Mouse (Mus musculus): ENCODE results near the gene Pgpep1l. TPM values are rescaled to one million over a fixed set of nuclear protein-coding genes. Genes with fewer than 3 reads are reported as not detected.

Gene Pgpep1l
- total and polyA plus RNA-seq, 2 experiments from 2014 or later = not detected

DNA sequence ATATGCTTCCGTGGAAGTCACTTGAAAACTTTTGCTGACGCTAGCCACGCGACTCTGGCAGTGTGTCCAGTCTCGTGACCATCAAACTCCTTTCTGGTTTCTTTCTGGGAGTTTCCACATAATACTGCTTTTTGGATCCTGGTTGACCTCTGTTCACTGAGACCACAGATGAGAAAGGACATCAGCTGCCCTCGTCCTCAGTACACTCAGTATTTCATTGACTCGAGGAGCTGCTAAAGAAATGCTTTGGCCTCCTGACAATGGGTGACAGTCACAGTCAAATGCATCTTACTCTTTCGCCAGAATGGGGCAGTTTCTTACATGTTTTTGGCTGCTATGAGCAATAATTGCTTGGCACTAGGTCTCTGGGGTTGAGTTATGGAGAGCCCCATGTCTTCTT, 17.8 kb downstream of the Pgpep1l start:
- Histone ChIP-seq H3K4me2 (ENCODE audit: low read depth, low read length, poor library complexity, severe bottlenecking) (no peak overlapping the region), H3K9ac (replicated peaks; ENCODE audit: low read length, poor library complexity, severe bottlenecking) (no peak overlapping the region), H3K27ac (ENCODE audit: low read depth, low read length) (no peak overlapping the region), H3K4me1 (ENCODE audit: insufficient read depth, low read length) (no peaks in the 10 kb centered on the region), H3K36me3 (ENCODE audit: insufficient read depth, low read length) (no peaks in the 10 kb centered on the region), H3K9me3 (ENCODE audit: low read length) (no peaks in the 10 kb centered on the region), H3K4me3 (ENCODE audit: low read depth, low read length) (no peak overlapping the region), H3K27me3 (ENCODE audit: insufficient read depth, low read length) (no peaks in the 10 kb centered on the region)
- WGBS = 80% methylated on average over 8 of the region's 8 CpGs
- DNase-seq (ENCODE audit: low spot score) (no peak), ATAC-seq (ENCODE audit: low FRiP score) (no peak)
- no peak for TF ChIP-seq CTCF (IDR thresholded peaks at IDR 0.05)

DNA sequence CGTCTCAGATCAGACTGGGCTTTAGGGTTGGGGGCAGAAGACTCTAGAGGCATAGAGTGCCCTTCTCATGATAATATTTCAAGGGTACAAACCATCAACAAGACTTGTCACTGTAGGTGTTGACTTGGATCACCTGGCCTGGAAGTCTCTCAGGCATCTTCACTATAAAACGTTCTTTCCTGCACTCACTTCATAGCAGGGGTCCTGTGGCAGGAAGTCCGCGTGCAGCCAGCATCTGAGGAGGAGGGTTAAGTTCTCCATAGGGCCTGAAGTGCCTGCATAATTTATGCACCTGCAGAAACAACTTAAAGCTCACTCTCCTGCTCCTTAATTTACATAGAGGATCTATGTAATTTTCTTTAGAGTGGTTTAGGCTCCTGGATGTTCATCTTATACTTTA, 18.4 kb downstream of the Pgpep1l start:
- Histone ChIP-seq H3K36me3 (ENCODE audit: insufficient read depth, low read length) (no peaks in the 10 kb centered on the region), H3K4me1 (ENCODE audit: insufficient read depth, low read length) (no peaks in the 10 kb centered on the region), H3K27me3 (ENCODE audit: insufficient read depth, low read length) (no peaks in the 10 kb centered on the region), H3K4me3 (ENCODE audit: low read depth, low read length) (no peak overlapping the region), H3K9ac (replicated peaks; ENCODE audit: low read length, poor library complexity, severe bottlenecking) (no peak overlapping the region), H3K9me3 (ENCODE audit: low read length) (no peaks in the 10 kb centered on the region), H3K4me2 (ENCODE audit: low read depth, low read length, poor library complexity, severe bottlenecking) (no peak overlapping the region), H3K27ac (ENCODE audit: low read depth, low read length) (no peak overlapping the region)
- WGBS = 48% methylated on average over 4 of the region's 4 CpGs
- ATAC-seq (ENCODE audit: low FRiP score) (no peak), DNase-seq (ENCODE audit: low spot score) (no peak)
- TF ChIP-seq CTCF (IDR thresholded peaks at IDR 0.05) = no peak

DNA sequence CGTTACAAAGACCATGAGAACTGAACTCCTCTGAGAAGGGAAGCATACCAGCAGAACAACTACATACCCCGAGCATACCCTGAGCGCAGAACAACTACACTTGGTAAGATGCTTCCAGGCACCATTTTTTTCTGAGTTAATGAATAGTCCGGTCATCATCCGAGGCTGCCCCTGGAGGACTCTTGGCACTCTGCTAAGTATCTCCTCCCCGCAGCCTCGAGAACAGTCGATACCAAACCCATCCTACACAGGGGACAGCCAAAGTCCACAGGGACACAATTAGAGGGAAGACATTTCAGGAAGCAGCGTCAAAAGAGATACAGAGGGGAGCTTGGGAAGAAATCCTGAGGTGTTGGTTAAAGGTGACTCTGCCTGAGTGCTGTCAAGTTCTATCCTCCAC, 22.8 kb downstream of the Pgpep1l start:
- Histone ChIP-seq H3K4me3 (ENCODE audit: low read depth, low read length) (no peak overlapping the region), H3K9me3 (ENCODE audit: low read length) (no peaks in the 10 kb centered on the region), H3K27me3 (ENCODE audit: insufficient read depth, low read length) (no peaks in the 10 kb centered on the region), H3K4me2 (ENCODE audit: low read depth, low read length, poor library complexity, severe bottlenecking) (no peak overlapping the region), H3K27ac (ENCODE audit: low read depth, low read length) (no peak overlapping the region), H3K4me1 (ENCODE audit: insufficient read depth, low read length) (no peaks in the 10 kb centered on the region), H3K9ac (replicated peaks; ENCODE audit: low read length, poor library complexity, severe bottlenecking) (no peak overlapping the region), H3K36me3 (ENCODE audit: insufficient read depth, low read length) (no peaks in the 10 kb centered on the region)
- 71% methylated on average over 9 of the region's 9 CpGs for WGBS
- ATAC-seq (ENCODE audit: low FRiP score) = no peak
- no peak for DNase-seq (ENCODE audit: low spot score)
- TF ChIP-seq CTCF (IDR thresholded peaks at IDR 0.05) = no peak

DNA sequence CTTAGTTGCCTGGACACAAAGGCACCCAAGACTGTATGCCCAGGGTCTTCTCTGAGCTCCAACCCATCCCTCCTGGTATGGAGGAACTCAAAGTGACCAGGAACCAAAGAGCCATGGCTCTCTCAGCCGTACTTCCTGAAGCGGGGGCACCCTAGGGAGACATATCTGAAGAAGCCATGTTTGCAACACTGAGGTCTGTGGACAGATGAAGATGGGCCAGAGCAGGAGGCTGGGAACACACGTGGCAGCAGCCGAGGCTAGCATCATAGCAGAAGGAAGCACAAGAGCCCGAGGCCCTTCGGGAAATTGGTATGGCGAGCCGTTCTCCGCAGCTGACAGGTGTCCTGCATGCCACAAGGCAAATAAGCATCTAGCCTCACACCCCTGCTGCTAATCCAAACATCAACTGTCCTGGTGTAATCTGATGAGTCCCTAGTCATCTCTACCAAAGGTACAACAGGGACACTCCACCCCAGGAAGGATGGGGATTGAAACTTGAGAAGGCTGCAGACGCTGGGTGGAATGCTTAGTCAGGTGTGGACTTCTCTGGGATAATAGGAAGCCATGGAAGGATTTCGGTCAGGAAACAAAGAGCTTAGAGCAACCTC, 24.7 kb downstream of the Pgpep1l start:
- DNase-seq (ENCODE audit: low spot score) = no peak
- H3K27me3 ChIP-seq (ENCODE audit: insufficient read depth, low read length) = no peaks in the 10 kb centered on the region
- no peaks in the 10 kb centered on the region for H3K9me3 ChIP-seq (ENCODE audit: low read length)
- H3K4me3 ChIP-seq (ENCODE audit: low read depth, low read length) = no peak overlapping the region
- WGBS = 74% methylated on average over 11 of the region's 11 CpGs
- no peaks in the 10 kb centered on the region for H3K4me1 ChIP-seq (ENCODE audit: insufficient read depth, low read length)
- H3K9ac ChIP-seq (replicated peaks; ENCODE audit: low read length, poor library complexity, severe bottlenecking) = no peak overlapping the region
- no peak for ATAC-seq (ENCODE audit: low FRiP score)
- no peak overlapping the region for H3K4me2 ChIP-seq (ENCODE audit: low read depth, low read length, poor library complexity, severe bottlenecking)
- no peak overlapping the region for H3K27ac ChIP-seq (ENCODE audit: low read depth, low read length)
- no peaks in the 10 kb centered on the region for H3K36me3 ChIP-seq (ENCODE audit: insufficient read depth, low read length)
- no peak for TF ChIP-seq CTCF (IDR thresholded peaks at IDR 0.05)

DNA sequence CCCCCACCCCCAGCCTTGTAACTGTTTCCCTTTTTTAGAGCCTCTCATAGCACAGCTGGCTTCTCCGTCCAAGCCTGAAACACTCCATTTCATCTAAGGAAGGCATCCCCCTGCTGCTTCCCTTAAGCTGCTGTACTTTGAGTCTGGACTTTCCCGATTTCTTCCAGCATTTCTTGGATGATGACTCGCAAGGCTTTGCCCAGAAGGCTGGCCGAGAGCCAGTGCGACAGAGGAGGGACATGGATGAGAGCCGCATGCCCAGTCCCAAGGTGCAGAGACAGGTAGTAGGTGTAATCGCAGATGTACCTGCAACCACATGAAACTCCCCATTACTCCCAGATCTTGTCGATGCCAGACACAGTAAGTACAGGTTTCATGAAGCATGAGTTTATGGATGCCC, 27.2 kb downstream of the Pgpep1l start:
- DNase-seq (ENCODE audit: low spot score) (no peak), ATAC-seq (ENCODE audit: low FRiP score) (no peak)
- Histone ChIP-seq H3K4me3 (ENCODE audit: low read depth, low read length) (no peak overlapping the region), H3K36me3 (ENCODE audit: insufficient read depth, low read length) (no peaks in the 10 kb centered on the region), H3K27me3 (ENCODE audit: insufficient read depth, low read length) (no peaks in the 10 kb centered on the region), H3K4me1 (ENCODE audit: insufficient read depth, low read length) (no peaks in the 10 kb centered on the region), H3K27ac (ENCODE audit: low read depth, low read length) (no peak overlapping the region), H3K9ac (replicated peaks; ENCODE audit: low read length, poor library complexity, severe bottlenecking) (no peak overlapping the region), H3K9me3 (ENCODE audit: low read length) (no peaks in the 10 kb centered on the region), H3K4me2 (ENCODE audit: low read depth, low read length, poor library complexity, severe bottlenecking) (no peak overlapping the region)
- 82% methylated on average over 8 of the region's 8 CpGs for WGBS
- no peak for TF ChIP-seq CTCF (IDR thresholded peaks at IDR 0.05)

DNA sequence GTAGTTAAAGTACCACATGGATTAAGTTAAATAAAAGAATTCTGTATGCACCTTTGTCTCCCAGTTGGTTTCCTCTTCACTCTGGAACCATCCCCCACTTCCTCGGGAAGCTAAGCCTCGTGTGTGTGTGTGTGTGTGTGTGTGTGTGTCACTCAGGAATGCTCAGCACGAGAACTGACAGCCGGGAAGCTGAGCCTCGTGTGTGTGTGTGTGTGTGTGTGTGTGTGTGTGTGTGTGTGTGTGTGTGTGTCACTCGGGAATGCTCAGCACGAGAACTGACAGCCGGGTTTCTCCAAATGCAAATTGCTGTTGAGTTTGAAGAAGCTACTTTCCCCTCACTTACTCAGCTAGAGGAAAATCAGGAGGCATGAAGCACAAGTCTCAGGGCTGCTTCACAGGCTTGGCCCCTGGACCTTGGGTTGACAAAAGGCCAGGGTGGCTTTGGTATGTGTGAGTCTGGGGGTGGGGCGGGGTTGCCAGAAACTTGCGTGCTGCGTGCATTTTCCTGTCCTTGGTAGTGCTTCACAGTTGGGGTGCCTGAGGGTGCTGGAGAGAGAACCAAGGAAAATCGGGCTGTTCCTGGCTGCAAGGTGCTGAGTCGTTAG, 30.3 kb downstream of the Pgpep1l start:
- Histone ChIP-seq H3K9ac (replicated peaks; ENCODE audit: low read length, poor library complexity, severe bottlenecking) (no peak overlapping the region), H3K4me2 (ENCODE audit: low read depth, low read length, poor library complexity, severe bottlenecking) (no peak overlapping the region), H3K36me3 (ENCODE audit: insufficient read depth, low read length) (0 out of 2 replicates have a peak, but pooled peaks cover 7% of the 10 kb centered on the region), H3K27me3 (ENCODE audit: insufficient read depth, low read length) (no peaks in the 10 kb centered on the region), H3K4me3 (ENCODE audit: low read depth, low read length) (no peak overlapping the region), H3K4me1 (ENCODE audit: insufficient read depth, low read length) (no peaks in the 10 kb centered on the region), H3K27ac (ENCODE audit: low read depth, low read length) (no peak overlapping the region), H3K9me3 (ENCODE audit: low read length) (no peaks in the 10 kb centered on the region)
- no peak for TF ChIP-seq CTCF (IDR thresholded peaks at IDR 0.05)
- DNase-seq (ENCODE audit: low spot score) (peak; percentile 31), ATAC-seq (ENCODE audit: low FRiP score) (0 out of 2 replicates have a peak, but pooled peaks have one; percentile 45)
- 22% methylated on average over 13 of the region's 13 CpGs for whole genome bisulfite sequencing
